8 mouse cellular contexts compared by ENCODE assay signal in genomic region chr8:83662421-83662826, GRCm38 (mm10). TPM values are rescaled to one million over a fixed set of nuclear protein-coding genes. Genes with fewer than 3 reads are reported as not detected.
DNase-seq lines count a peak whose midpoint lies in the region; ATAC-seq lines count a peak whose summit lies in the region.

No protein-coding gene starts in this region.

- H3K9me3 ChIP-seq in intestine, embryonic 14.5 days (ENCODE audit: control insufficient read depth, low read length) = no peaks in the 10 kb centered on the region

- H3K4me2 ChIP-seq in intestine, embryonic 14.5 days (ENCODE audit: low read length) = 0 out of 2 replicates have a peak overlapping the region, but pooled peaks have one; percentile 21

- peak; percentile 17; the same call in 1 of the 2 replicates for ATAC-seq in intestine, embryonic 14.5 days (replicated peaks; ENCODE audit: low FRiP score, low TSS enrichment, low read depth)

- H3K27me3 ChIP-seq in intestine, embryonic 14.5 days (replicated peaks; ENCODE audit: control insufficient read depth, insufficient read depth, low read length) = no peaks in the 10 kb centered on the region

- peaks cover 17% of the 10 kb centered on the region for H3K36me3 ChIP-seq in intestine, embryonic 14.5 days (ENCODE audit: control insufficient read depth, insufficient read depth, low read length)

- H3K27ac ChIP-seq in intestine, embryonic 14.5 days (ENCODE audit: low read depth) = no peak overlapping the region

- no peak overlapping the region for H3K9ac ChIP-seq in intestine, embryonic 14.5 days (ENCODE audit: low read length)

- peak; percentile 82 for DNase-seq in adipocyte (ENCODE audit: low spot score)
- DNase-seq in embryo, embryonic 10 days (ENCODE audit: low spot score) = peak; percentile 89
- peak; percentile 91 for DNase-seq in gastrocnemius, postnatal 14 days
- peak; percentile 99 for DNase-seq in intestine, embryonic 14.5 days (ENCODE audit: low spot score)
- peak; percentile 94 for DNase-seq in left cerebral cortex, postnatal 14 days (ENCODE audit: low spot score in 2 of 2)
- peak; percentile 87 for DNase-seq in mesoderm, embryonic 11.5 days (ENCODE audit: low read depth, low spot score)
- peak; percentile 92 for DNase-seq in right cerebral cortex, postnatal 4 days
- peak; percentile 76 for DNase-seq in yolk sac, embryonic 10.5 days (ENCODE audit: low spot score)

- peaks cover 65% of the 10 kb centered on the region for H3K4me1 ChIP-seq in intestine, embryonic 14.5 days (replicated peaks; ENCODE audit: control insufficient read depth, insufficient read depth, low read length)

- H3K4me3 ChIP-seq in intestine, embryonic 14.5 days (ENCODE audit: low read depth, low read length) = no peak overlapping the region

- intact Hi-C loops in gastrocnemius, postnatal 14 days (cut with DNase I; ENCODE audit: low total_unique reads) = loop anchor here (10.0 kb wide), 1 partner anchor 62 kb away; no protein-coding TSS in a partner anchor
- intact Hi-C loops in left cerebral cortex, postnatal 14 days (cut with DNase I) = loop anchor here (5.0 kb wide), 1 partner anchor 55 kb away; the partner anchor contains the start of gene Ddx39

- 17% methylated on average over 4 of the region's 4 CpGs for WGBS in intestine, embryonic 14.5 days

RNA-seq across cellular contexts. Expression of gene Ptger1, which starts 4.1 kb away (rescaled TPM):
- total RNA-seq in gastrocnemius, postnatal 14 days (2021) = under 1 TPM; 0.13 to 0.49 TPM
- polyA plus RNA-seq in intestine, embryonic 14.5 days (2014; fragmentation: Nextera tagmentation; extraction: Ambion mirVana) = 1.3 and 2.0 TPM in 2 replicates
- total RNA-seq in left cerebral cortex, postnatal 14 days (2021) = 1 to 10 TPM; 1.4 to 1.5 TPM

RNA-seq across cellular contexts. Expression of gene Gipc1, which starts 9.9 kb away (rescaled TPM):
- total RNA-seq in gastrocnemius, postnatal 14 days (2021) = 10 to 100 TPM; 25.4 to 26.6 TPM
- polyA plus RNA-seq in intestine, embryonic 14.5 days (2014; fragmentation: Nextera tagmentation; extraction: Ambion mirVana) = 158 and 160 TPM in 2 replicates
- total RNA-seq in left cerebral cortex, postnatal 14 days (2021) = 100 to 1,000 TPM; 104 to 109 TPM

RNA-seq across cellular contexts. Expression of gene Pkn1, which starts 36.6 kb away (rescaled TPM):
- total RNA-seq in gastrocnemius, postnatal 14 days (2021) = 10 to 100 TPM; 52.5 to 52.6 TPM
- 28.5 and 31.5 TPM in 2 replicates for polyA plus RNA-seq in intestine, embryonic 14.5 days (2014; fragmentation: Nextera tagmentation; extraction: Ambion mirVana)
- 10 to 100 TPM; 63.8 to 74.1 TPM for total RNA-seq in left cerebral cortex, postnatal 14 days (2021)

RNA-seq across cellular contexts. Expression of gene Ddx39, which starts 52.6 kb away (rescaled TPM):
- 10 to 100 TPM; 11.0 to 14.7 TPM for total RNA-seq in gastrocnemius, postnatal 14 days (2021)
- 220 and 222 TPM in 2 replicates for polyA plus RNA-seq in intestine, embryonic 14.5 days (2014; fragmentation: Nextera tagmentation; extraction: Ambion mirVana)
- 10 to 100 TPM; 18.4 to 19.7 TPM for total RNA-seq in left cerebral cortex, postnatal 14 days (2021)

RNA-seq across cellular contexts. Expression of gene Dnajb1, which starts 54.4 kb away (rescaled TPM):
- total RNA-seq in gastrocnemius, postnatal 14 days (2021) = 1 to 10 TPM; 7.0 to 7.4 TPM
- polyA plus RNA-seq in intestine, embryonic 14.5 days (2014; fragmentation: Nextera tagmentation; extraction: Ambion mirVana) = 46.5 and 48.7 TPM in 2 replicates
- 10 to 100 TPM; 38.4 to 40.0 TPM for total RNA-seq in left cerebral cortex, postnatal 14 days (2021)
